Mouse (Mus musculus) heart, adult 8-10 months (tissue): ENCODE measurements around the gene Sox5. TPM values are rescaled to one million over a fixed set of nuclear protein-coding genes. Genes with fewer than 3 reads are reported as not detected.

Experiments
- DNase-seq: peaks from one replicate; pipeline ENCODE4 v3.0.0; 2022; ENCODE audit warnings: low spot score
- total RNA-seq, 4 experiments: library from RNA; stranded (reverse); gene quantifications; 2 replicates each; pipeline ENCODE4 v1.2.4; 2022

The Sox5 gene
- total RNA-seq, 4 experiments from 2014 or later: 1.1 to 3.1 (median 2.2) TPM

DNA sequence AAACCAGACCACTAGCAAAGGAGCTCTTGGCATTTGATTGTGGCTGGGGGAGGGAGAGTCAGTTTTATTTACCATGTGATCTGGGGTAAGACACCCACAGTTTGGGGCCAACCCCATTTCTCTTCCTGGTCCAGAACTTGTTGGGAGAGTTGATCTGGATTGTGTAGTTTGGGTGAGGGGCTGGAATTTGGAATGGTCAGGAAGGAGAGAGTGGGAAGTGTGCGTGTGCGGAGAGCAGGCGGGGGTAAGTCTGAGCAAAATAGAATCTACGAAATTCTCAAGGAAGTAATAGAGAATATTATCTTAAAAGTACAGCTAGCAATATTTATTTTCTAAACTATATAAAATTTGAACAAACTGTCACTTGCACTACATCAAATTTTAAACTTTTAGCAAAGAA, 445.0 kb downstream of the Sox5 start:
- no peak for DNase-seq

DNA sequence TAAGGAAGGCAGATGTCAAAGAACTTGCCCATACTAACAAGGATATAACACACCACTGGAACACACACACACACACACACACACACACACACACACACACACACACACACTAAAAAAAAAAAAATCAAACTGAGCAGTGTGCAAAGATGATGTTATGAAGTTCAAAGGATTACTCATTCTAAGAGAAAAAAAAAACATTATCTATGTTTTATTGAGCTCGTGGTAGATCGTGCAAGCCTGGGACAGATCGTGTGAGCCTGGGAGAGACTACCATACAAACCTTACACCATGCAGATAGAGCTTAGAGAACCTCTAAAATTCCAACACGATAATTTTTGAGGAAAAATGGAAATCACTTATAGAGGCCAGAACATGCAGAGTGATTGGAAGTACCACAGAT, 448.6 kb downstream of the Sox5 start:
- no peak for DNase-seq

DNA sequence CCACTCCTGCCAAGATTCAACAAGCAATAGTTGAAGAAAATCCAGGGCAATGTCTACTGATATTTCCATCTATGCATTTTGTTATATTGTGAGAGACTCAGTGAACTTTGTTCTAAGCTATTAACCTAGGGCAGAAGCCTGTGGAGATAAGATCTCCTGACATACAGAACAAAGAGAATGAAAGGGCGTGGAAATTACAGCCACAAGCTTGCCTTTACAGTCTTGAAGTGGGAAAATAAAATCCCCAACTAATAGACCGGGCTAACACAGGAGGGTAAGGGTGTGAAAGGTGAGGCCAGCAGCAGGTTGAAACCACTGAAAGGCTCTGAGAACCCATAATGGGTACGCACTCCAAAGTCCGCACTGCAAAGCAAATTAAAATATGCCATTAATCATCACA, 449.8 kb downstream of the Sox5 start:
- no peak for DNase-seq

DNA sequence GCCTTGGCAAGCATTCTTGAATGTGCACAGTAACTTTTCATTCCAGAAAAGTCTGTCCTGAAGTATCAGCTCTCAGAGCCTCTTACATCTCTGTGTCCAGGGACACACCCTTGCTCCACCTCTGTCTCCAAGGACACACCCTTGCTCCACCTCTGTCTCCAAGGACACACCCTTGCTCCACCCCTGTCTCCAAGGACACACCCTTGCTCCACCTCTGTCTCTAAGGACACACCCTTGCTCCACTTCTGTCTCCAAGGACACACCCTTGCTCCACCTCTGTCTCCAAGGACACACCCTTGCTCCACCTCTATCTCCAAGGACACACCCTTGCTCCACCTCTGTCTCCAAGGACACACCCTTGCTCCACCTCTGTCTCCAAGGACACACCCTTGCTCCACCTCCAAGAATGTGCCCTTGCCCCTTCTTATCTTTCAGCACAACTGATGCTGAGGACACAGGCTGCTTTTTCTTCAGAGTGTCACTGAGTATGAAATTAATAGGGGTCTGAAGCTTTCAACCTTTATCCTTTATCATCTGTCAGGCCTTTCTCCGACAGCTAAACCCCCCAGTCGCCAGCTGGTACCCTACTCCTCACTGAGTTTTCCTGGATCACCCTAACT, 452.4 kb downstream of the Sox5 start:
- DNase-seq: no peak

DNA sequence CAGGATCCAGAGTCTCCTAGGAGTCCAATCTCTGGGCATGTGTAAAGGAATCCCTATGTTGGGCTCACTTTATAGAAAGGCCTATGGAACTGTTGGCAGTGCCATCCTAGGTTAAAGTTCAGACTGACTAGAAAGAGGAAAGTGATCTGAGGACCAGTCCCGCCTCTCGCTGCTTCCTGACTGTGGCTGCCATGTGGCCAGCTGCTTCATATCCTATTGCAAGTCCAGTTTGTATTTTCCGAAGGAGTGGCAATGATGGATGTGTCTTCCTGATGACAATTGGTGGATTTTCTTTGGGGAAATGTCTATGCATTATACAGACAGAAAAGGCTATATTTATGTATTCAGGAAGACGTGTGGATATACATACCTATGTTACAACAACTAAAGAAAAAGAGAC, 453.0 kb downstream of the Sox5 start:
- no peak for DNase-seq

DNA sequence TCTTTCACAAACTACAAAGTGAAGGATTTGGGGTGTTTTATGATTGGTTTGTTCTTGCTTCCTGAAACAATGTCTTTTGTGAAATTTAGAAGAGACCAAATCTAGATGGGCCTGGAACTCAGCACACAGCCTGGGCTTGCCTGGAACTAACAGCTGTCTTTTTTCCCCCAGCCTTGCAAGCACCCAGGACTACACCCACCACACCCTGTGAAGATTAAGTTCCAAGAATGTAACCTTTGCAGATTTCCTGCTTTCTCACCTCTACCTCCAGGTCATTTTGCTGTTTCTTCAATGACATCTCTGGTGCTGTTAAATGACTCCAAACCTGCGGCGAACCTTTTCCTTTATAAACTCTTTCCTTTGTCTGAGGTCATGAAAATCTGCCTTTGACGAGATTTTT, 455.0 kb downstream of the Sox5 start:
- no peak for DNase-seq

DNA sequence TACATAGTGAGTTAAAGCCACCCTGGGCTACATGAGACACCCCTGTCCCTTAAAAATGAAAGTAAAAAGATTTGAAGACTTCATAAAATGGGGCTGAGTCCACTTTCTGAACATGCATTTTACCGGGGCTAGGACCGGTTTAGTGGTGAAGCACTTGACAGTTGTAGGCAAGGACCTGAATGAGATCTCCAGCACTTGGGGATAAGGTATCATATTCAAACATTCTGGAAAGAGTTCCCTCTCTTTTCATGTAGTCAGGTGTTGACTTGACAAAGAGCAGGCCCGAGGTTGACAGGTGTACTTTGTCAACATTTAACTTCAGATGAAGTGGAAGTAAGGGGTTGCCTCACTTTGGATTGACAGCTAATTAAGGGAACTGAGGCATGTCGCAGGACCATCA, 458.4 kb downstream of the Sox5 start:
- DNase-seq: no peak

DNA sequence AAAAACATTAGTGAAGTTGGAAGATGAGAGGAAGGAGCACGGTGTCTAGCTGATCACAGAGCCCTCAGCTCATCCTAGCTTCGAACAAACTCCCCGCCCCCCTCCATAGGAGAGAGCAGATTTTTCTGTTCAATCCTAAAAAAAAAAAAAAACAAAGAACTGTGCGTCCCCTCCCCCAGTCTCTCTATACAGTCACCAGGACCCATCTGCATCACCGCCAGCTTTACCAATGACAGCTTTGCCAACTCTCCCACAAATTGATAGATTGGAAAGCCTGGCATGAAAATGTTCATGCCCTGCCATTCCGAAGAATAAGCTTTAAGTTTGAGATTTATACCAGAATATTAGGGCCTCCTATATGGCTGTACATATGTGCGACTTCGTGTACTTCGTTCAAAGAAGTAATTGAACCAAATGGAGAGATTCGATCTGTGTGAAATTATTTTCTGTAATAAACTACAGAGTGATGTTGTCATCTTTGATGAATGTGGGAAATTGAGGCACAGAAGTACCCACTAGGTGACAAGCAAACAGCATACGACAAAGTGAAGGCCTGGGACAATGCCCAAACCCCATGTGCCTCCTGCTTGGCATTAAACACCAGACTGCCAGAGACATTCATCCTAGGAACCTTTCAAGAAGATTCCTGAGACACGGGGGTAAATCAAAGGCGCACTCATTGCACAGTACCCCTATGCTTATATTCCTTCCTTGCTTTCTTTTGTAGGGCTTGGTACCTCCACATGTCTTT, 459.3 kb downstream of the Sox5 start:
- DNase-seq: no peak

DNA sequence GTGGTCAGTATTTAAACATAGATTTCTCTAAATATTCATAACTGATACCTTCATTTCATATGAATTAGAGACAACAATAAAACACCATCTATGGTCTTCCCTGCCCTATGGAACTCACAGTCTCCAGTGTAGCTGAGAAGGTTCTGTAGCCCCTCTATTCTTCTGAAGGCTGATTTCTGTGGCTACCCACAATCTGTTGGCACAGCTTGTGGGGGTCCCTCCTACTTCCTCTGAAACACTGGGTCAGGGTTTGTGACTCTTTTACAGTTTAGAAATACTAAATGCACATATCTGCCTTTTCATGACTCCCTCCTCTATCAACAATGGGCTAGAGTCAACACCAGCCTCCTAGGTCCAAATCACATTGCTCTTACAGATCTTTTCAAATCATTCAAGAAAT, 461.4 kb downstream of the Sox5 start:
- no peak for DNase-seq

DNA sequence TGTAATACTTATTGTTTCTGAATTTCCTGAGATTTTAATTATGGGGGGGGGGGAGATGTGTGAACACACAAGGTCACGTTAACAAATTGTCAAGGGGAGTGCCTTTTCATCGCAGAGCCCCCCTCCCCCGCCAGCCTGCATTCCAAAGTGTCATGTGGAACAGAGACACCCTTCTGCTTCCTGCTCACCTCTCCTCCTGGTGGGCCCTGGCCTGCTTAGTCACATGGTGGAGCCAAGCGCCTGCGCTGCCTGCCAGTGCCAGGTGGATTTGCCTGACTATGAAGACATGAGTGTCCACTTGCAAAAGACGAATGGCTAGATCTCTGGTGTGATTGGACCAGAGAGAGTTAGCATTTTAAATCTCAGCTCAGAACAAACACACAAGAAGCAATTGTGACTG, 462.1 kb downstream of the Sox5 start:
- DNase-seq: no peak

DNA sequence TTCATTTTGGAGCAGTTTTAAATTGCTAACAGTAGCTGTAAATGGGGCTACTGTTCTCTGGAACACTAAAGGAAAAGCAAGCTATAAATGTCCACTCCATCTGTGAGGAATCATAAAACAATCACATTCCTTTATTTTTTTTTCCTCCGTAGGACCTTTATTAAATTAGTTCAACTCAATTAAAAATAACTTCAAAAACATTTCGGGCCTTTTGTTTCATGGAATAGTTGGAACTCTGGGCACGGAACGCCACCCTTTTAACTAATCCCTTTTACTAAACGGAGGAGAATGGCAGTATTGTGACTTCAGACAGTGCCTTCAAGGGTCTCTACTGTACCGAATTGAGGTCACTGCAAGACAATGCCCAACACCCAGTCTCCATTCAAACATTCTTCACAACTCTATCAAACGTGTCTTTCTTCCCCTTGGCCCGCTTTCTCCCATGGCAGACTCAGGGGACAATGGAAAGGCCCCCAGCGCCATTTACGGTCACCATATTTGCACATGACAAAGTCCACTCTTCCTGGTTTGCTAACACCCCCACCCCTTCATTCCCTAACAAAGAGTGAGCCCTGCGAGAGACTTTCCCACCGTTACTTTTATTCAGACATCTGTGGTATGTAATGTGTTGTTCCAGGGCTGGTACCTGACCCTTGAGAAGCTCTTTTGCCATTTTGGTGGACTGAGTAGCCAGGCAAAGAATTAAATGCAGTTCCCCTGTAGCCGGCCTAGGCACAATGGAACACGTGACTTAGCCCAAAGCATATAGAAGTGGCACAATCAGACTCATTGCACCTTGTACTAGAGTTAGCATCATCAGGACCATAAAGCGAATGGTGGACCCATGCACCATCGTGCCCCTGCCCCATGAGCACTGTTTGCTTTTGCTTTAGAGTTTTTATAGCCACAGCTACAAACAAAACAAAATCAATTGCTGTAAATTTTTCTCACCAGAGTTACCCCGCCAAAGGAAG, 468.7 kb downstream of the Sox5 start:
- DNase-seq: no peak

DNA sequence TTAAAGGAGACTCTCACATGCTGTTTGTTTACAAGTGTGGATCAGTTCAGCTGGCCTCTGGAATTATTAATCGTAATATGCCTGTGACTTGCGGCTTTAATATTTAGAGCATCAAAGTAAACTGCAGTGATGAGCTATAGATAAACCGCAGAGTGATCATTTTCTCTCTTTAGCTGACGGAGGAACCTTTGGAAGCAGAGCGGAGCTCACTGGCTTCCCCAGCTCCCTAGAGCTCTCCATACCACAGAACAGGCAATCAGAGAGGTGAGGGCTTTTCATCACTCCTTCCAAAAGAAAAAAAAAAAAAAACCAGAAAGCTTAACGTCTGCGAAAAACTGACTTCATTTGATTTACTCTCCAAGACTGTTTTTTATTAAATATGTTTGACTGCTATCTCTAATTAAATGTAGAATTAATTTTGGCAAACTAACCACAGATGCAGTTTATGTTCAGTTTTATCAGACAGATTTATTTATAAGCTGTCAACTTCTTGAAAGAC, 469.4 kb downstream of the Sox5 start:
- DNase-seq: no peak

DNA sequence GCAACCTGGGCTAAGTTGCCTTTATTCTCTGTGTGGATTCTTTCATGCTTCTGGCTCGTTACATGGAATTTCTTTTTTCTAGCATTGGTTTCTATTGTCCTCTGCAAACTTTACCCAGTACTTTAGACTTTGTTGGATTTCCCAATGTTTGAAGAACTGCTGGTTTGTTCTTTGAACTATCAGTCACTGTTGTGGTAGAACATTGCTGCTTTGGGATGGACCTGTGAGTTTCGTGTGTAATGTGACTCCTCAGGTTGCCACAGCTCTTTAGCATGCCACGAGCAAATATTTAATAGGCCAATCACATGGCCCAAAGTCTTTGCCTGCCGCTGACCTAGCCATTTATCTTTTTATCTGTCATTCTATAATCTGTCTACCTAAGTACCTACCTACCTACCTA, 470.0 kb downstream of the Sox5 start:
- DNase-seq: no peak

DNA sequence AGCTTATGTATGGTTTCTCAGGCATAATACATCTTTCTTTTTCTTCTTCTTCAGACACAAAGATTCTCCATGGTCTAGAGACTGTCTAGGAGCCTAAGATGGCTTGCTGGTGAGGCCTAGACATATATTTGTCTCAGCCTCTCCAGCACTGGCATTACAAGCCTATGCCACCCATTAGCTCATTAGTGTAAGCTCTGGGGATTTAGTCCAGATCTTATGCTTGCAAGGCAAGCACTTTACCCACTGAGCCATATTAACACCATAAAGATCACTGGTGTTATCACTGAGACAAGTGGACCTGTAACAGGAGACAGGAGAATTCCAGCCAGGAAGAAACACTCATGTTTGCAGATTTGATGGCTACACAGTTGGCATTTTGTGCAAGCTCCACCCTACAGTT, 472.6 kb downstream of the Sox5 start:
- DNase-seq: no peak

DNA sequence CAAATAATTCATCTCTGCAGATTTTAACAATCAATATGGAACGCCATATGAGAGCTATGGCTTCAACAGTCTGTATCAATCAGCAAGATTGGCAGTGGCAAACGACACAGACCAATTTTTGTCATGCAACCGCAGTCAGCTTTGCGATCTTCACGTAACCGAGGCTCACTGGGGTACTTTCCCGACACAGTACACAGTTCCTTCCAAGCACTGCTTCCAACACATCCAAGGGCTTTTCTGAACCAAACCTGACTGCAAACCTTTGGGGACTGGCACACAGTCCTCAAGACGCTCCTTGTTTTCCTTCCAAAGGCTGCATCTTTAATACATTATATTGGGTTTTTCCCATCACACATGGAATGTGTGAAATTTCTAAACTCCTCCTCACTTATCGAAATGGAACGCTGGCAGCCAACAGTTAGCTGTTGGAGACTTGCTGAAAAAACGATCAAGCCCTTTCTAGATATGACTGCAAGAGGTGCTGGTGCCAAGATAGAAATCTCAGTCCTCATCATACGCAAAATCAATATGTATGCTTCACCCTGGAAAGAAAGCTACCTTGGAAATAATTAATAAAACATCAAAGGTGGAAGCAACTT, 474.1 kb downstream of the Sox5 start:
- no peak for DNase-seq

DNA sequence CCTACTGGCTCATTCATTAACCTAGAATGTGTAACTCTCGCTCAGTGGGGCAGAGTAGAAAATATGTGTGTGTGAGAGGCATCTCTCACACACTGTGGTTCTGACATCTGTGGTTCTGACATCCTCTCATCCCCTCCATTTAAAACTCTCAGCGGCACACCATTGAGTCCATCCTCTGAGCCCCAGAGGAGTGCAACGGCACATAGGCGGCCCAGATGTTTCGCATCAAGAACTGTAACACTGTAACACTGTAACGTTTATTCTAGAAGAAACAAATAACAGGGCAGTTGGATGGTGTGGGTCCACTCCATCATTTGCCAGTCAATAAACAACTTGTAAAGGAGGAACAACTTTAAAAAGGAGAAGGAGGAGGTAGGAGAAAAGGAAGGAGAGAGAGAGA, 479.0 kb downstream of the Sox5 start:
- no peak for DNase-seq

DNA sequence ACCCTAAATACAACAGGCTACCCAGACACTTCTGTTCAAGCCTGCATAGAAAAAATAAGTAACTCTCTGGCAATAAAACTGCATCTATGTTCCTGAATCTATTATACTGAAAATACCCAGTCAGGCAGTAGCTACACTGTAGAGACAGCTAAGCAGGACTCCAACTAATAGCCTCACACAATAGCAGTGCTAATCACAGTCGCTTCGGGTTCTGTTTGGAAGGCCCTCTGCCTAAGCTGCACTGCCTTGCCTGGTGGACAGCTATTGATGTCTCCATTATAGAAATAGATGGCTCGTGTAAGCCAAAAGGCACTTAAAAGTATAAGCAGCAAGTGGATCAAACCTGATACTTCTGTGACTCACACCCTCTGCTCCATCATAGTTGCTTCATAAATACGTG, 480.7 kb downstream of the Sox5 start:
- DNase-seq: no peak

DNA sequence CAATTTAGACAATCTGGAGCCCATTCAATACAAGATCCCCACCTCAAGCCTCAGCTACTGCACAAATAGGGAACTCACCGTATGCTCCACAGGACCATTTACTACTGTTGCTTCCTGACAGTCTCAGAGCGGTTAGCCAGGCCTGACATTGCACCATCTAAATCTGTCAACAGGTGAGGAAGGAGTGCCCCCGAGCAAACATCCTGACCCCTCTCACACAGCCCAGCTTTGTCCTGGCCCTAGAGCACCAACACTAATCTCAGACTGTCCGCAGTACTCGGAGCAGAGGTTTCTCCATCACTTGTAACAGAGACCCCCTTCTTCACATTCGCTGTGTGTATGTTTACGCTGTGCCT, 482.3 kb downstream of the Sox5 start:
- no peak for DNase-seq

DNA sequence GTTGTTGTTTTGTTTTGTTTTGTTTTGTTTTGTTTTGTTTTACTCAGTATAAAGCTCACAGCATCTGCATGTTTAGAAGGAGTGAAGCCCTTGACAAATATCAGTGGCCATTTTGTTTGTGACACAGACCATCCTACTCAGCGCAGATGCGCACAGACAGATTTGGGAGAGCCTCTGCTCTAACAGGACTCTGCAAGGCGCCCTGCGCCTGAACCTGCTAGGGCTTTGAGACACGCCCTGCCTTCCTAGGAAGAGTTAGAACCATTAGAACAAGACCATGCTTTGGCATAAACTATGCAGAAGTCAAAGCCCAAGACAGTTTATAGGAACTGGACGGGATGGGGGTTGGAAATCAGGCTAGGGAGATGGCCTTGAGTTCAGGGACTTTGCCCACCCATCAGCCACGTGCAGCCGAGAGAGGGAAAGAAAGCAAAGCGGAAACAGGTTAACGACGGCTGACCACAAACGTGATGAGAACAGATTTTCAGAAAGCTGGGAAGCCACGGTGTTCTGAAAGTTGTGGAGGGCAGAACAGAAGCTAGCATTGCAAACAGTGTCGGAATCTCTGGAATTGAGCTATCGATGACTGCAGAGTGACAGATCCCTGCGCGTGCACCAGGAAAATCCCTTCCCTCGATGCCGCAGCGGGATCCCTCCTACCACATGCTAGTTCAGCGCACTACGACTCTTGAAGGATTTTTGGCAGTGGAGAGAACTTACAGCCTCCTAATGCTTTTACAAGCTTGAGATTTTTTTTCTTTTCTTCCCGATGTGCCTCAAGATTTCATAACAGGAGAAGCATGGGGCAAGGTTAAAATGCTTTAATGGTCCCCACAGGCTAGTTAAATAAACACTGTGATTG, 482.9 kb downstream of the Sox5 start:
- no peak for DNase-seq

DNA sequence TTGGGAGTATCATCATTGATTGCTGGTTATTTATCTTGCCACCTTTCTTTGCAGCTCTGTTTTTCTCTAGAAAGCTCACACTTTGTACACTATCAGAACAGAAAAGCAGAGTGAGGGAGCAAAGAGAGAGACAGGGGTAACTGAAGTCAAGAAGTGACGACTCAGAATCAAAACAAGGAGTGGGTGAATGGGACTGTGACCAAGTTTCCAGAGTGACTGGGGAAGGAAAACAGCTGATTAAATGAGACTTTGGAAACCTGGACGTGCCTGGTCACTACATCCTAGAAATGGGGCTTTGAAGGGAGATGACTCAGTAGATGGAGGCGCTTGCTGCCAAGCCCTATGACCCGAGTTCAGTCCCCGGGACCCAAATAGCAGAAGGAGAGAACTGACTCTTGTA, 483.9 kb downstream of the Sox5 start:
- no peak for DNase-seq

DNA sequence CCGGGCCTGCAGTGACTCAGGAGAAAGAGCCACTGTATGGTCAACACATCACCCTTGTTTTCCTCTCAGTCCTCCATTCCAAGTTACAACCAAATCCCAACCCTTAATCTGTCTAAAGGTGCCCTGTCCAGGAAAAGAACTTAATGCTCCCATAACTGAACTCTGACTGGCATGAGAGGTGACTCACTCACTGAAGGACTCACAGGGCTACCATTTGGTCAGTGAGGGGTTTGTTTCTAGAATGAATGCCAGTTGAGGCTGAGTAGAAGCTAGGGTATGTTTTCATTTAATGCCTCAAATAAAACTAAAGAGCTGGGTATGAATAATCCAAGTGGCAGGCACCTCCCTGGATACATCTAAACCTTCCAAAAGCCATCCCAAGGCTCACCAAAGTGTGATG, 484.6 kb downstream of the Sox5 start:
- DNase-seq: no peak
